Mouse (Mus musculus) intestine, embryonic 15.5 days (tissue): Measurements from ENCODE around the gene Gm9913. TPM values are rescaled to one million over a fixed set of nuclear protein-coding genes. Genes with fewer than 3 reads are reported as not detected.

ENCODE experiments used
- ATAC-seq: fragments of 200-750 bp; cut with Nextera tagmentation; 2 replicates; pipeline ENCODE4 v1.8.0; 2017; ENCODE audit warnings: moderate TSS enrichment, moderate library complexity
- H3K27ac ChIP-seq: fragments of 300-500 bp; sonication (generic); 2 replicates; pipeline ENCODE4 v1.5.1; 2015; ENCODE audit warnings: mild to moderate bottlenecking, inconsistent platforms
- H3K27me3 ChIP-seq: fragments of 300-500 bp; sonication (generic); replicated peaks from 2 replicates; pipeline ENCODE4 v1.6.1; 2015; ENCODE audit warnings: inconsistent platforms
- H3K36me3 ChIP-seq: fragments of 300-500 bp; sonication (generic); 2 replicates; pipeline ENCODE4 v1.6.1; 2015; ENCODE audit warnings: inconsistent platforms
- H3K4me1 ChIP-seq: fragments of 300-500 bp; sonication (generic); replicated peaks from 2 replicates; pipeline ENCODE4 v1.6.1; 2015; ENCODE audit warnings: inconsistent platforms
- H3K4me2 ChIP-seq: fragments of 300-500 bp; sonication (generic); replicated peaks from 2 replicates; pipeline ENCODE4 v1.6.1; 2015; ENCODE audit warnings: mild to moderate bottlenecking, inconsistent platforms
- H3K4me3 ChIP-seq: fragments of 300-500 bp; sonication (generic); replicated peaks from 2 replicates; pipeline ENCODE4 v1.5.1; 2015; ENCODE audit warnings: inconsistent platforms
- H3K9ac ChIP-seq: fragments of 300-500 bp; sonication (generic); 2 replicates; pipeline ENCODE4 v1.6.1; 2015; ENCODE audit warnings: inconsistent platforms
- H3K9me3 ChIP-seq: fragments of 300-500 bp; sonication (generic); 2 replicates; pipeline ENCODE4 v1.6.1; 2016; ENCODE audit warnings: inconsistent platforms
- whole genome bisulfite sequencing: fragments of 180-500 bp; shearing (Covaris S2); methylation state at CpG from one replicate; pipeline ENCODE4 v1.1.7; 2015; 5-methylcytosine and 5-hydroxymethylcytosine counted together
- polyA plus RNA-seq: library from polyadenylated mRNA; unstranded; fragments of >200 nt; fragmentation: Nextera tagmentation; extraction: Ambion mirVana; gene quantifications from 2 replicates; pipeline ENCODE4 v1.2.1, GENCODE M21; 2015

Gene Gm9913
- polyA plus RNA-seq, 1 experiment from 2014 or later: 0.35 TPM

DNA sequence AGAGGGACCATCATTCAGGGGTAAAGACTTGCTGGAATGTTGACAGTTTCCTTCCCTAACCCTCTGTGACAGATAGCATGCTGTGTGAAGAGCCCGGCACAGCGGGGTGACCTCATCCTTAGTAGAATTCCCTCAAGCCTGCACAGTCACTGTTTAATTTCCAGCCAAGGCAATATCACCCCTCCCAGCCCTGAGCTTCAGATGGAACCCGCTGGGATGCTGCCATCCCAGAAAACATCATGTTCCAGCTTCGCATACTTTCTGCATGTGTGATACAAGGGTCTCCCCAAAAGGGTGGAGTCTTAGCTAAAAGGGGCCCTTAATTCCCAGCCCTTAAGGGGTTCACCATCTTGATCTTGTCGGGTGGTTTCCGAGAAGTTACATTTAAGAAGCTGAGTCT lies 25.8 kb downstream of the Gm9913 start:
- 41% methylated on average over 6 of the region's 6 CpGs for WGBS
- H3K4me1 ChIP-seq: 0 out of 2 replicates have a peak, but pooled peaks cover 5% of the 10 kb centered on the region
- H3K9me3 ChIP-seq: no peaks in the 10 kb centered on the region
- H3K36me3 ChIP-seq: no peaks in the 10 kb centered on the region
- no peak overlapping the region for H3K27ac ChIP-seq
- ATAC-seq: peak; percentile 73
- no peak overlapping the region for H3K4me3 ChIP-seq
- H3K27me3 ChIP-seq: no peaks in the 10 kb centered on the region
- H3K9ac ChIP-seq: no peak overlapping the region
- H3K4me2 ChIP-seq: no peak overlapping the region

DNA sequence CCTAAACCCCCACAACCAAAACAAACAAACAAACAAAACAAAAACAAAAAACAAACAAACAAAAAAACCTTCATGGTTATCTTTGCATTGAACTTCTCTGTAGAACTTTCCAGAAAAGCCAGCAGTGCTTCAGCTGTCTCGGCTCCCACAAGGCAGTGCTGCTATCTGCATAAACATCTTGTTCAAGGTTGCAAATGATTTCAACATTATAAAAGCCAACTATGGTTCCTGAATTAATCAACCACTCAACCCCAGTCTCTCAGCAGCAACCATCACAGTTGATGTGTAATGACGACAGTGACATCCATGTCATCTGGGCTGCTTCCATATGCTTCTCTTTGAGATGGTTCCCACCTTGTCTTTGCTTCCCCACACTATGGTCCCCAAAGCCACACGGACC lies 34.8 kb downstream of the Gm9913 start:
- ATAC-seq: no peak
- H3K36me3 ChIP-seq: no peaks in the 10 kb centered on the region
- H3K4me1 ChIP-seq: no peaks in the 10 kb centered on the region
- 87% methylated on average over 3 of the region's 3 CpGs for WGBS
- H3K9me3 ChIP-seq: no peaks in the 10 kb centered on the region
- H3K27ac ChIP-seq: no peak overlapping the region
- H3K9ac ChIP-seq: no peak overlapping the region
- no peaks in the 10 kb centered on the region for H3K27me3 ChIP-seq
- H3K4me2 ChIP-seq: no peak overlapping the region
- no peak overlapping the region for H3K4me3 ChIP-seq

- Histone ChIP-seq H3K27ac (no peak overlapping the region), H3K4me3 (no peak overlapping the region), H3K27me3 (no peaks in the 10 kb centered on the region), H3K9me3 (no peaks in the 10 kb centered on the region), H3K36me3 (no peaks in the 10 kb centered on the region), H3K9ac (no peak overlapping the region), H3K4me1 (no peaks in the 10 kb centered on the region), H3K4me2 (no peak overlapping the region)
- 71% methylated on average over 7 of the region's 7 CpGs for WGBS
- ATAC-seq: no peak
These were observed 35.7 kb downstream of the Gm9913 start for GRCm38 (mm10) chr2:125540579-125540978.

DNA sequence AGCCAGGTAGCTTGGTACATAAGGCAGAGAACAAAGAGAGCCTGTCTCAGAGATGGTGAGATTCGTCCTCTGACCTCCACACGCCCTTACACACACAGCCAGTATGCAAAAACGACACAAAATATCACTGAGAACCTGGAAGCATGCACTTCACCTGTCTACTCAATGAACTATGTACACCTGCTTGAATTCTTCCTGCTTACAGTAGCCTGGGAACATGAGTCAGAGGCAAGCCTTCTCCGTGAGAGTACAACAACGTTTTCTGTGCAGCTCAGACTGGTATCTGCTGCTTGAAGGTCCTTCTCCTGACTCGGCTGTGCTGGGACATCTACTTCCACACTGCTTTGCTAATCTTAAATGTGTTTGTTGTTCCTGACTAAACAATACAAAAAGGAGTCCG lies 36.6 kb downstream of the Gm9913 start:
- no peaks in the 10 kb centered on the region for H3K36me3 ChIP-seq
- no peak for ATAC-seq
- H3K4me1 ChIP-seq: no peaks in the 10 kb centered on the region
- H3K9ac ChIP-seq: no peak overlapping the region
- no peak overlapping the region for H3K4me3 ChIP-seq
- H3K27ac ChIP-seq: no peak overlapping the region
- H3K27me3 ChIP-seq: no peaks in the 10 kb centered on the region
- WGBS: 74% methylated on average over 7 of the region's 7 CpGs
- no peaks in the 10 kb centered on the region for H3K9me3 ChIP-seq
- no peak overlapping the region for H3K4me2 ChIP-seq

- Histone ChIP-seq H3K9me3 (no peaks in the 10 kb centered on the region), H3K9ac (no peak overlapping the region), H3K27ac (no peak overlapping the region), H3K4me1 (no peaks in the 10 kb centered on the region), H3K4me3 (no peak overlapping the region), H3K36me3 (no peaks in the 10 kb centered on the region), H3K27me3 (no peaks in the 10 kb centered on the region), H3K4me2 (no peak overlapping the region)
- 67% methylated on average over 1 of the region's 1 CpGs for WGBS
- no peak for ATAC-seq
These were observed 38.8 kb downstream of the Gm9913 start for GRCm38 (mm10) chr2:125543646-125544045.

- H3K4me2 ChIP-seq: no peak overlapping the region
- H3K9ac ChIP-seq: no peak overlapping the region
- no peak overlapping the region for H3K27ac ChIP-seq
- no peaks in the 10 kb centered on the region for H3K36me3 ChIP-seq
- no peaks in the 10 kb centered on the region for H3K27me3 ChIP-seq
- 82% methylated on average over 3 of the region's 3 CpGs for WGBS
- no peaks in the 10 kb centered on the region for H3K4me1 ChIP-seq
- no peak for ATAC-seq
- H3K9me3 ChIP-seq: no peaks in the 10 kb centered on the region
- H3K4me3 ChIP-seq: no peak overlapping the region
These were observed 40.1 kb downstream of the Gm9913 start for GRCm38 (mm10) chr2:125544986-125545385.

DNA sequence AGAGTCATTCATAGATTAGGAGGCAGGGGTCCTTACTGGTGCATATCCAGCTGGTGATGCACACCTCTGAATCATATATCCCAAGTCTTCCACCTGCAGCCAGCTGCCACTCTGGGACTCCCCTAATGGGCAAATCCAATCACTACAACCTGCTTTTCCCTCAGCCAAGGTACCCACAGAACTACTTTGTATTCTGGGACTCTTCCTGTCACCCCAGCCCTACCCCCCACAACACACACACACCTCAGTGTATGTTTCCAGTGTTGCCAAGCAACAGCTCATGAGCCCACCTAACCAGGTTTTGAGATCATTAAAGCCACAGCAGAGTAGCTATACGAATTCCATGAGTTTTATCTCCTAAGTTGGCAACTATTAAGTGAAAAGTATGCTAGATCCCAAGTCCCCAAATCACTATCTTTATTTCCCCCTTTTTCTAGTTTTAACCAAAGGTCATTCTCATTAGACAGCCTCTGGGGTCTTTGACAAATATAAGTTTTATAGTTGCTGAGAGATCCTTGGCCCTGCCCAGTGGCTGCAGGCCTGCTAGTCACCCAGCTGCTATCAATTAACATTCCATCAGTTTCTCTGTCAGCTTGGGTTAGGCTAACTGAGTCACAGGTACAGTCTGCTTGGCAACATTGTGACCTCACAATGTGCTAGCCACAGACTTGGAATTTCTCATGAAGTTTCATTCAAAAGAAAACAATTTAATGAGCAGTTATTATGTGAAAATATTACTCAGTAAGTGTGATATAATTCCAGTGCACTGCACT lies 44.1 kb downstream of the Gm9913 start:
- no peaks in the 10 kb centered on the region for H3K9me3 ChIP-seq
- WGBS: 48% methylated on average over 1 of the region's 1 CpGs
- no peak overlapping the region for H3K9ac ChIP-seq
- no peaks in the 10 kb centered on the region for H3K27me3 ChIP-seq
- H3K4me3 ChIP-seq: no peak overlapping the region
- H3K4me1 ChIP-seq: no peaks in the 10 kb centered on the region
- no peak overlapping the region for H3K27ac ChIP-seq
- no peak overlapping the region for H3K4me2 ChIP-seq
- H3K36me3 ChIP-seq: no peaks in the 10 kb centered on the region
- ATAC-seq: no peak

GRCm38 (mm10) chr2:125555830-125556229 lies 50.9 kb downstream of the Gm9913 start:
- no peaks in the 10 kb centered on the region for H3K36me3 ChIP-seq
- no peak overlapping the region for H3K4me2 ChIP-seq
- no peak overlapping the region for H3K4me3 ChIP-seq
- H3K27ac ChIP-seq: no peak overlapping the region
- 81% methylated on average over 6 of the region's 6 CpGs for WGBS
- ATAC-seq: no peak
- no peak overlapping the region for H3K9ac ChIP-seq
- H3K9me3 ChIP-seq: no peaks in the 10 kb centered on the region
- no peaks in the 10 kb centered on the region for H3K27me3 ChIP-seq
- no peaks in the 10 kb centered on the region for H3K4me1 ChIP-seq

Other genes with a start within 250 kb of the Gm9913 start
- 20.8 and 21.9 TPM in 2 replicates for gene Fbn1, start 2.9 kb downstream of the Gm9913 start, polyA plus RNA-seq
- 4.7 TPM in 2 replicates for gene Cep152, start 120.0 kb downstream of the Gm9913 start, polyA plus RNA-seq
- gene Eid1, start 168.0 kb downstream of the Gm9913 start, polyA plus RNA-seq: 105 and 114 TPM in 2 replicates
- gene Shc4, start 219.1 kb downstream of the Gm9913 start, polyA plus RNA-seq: 1.8 and 1.9 TPM in 2 replicates